ENCODE assay signal across 8 mouse cellular contexts in genomic region chr4:98243502-98243901, GRCm38 (mm10).
DNase-seq lines count a peak whose midpoint lies in the region; ATAC-seq lines count a peak whose summit lies in the region.

No protein-coding gene starts in this region.

- peak; percentile 73 for ATAC-seq in erythroid progenitor cell, adult 5-6 weeks (replicated peaks; ENCODE audit: low FRiP score, poor library complexity, severe bottlenecking)
- peak; percentile 91 for ATAC-seq in hindbrain, embryonic 13.5 days (ENCODE audit: low FRiP score)
- ATAC-seq in megakaryocyte, adult 5-6 weeks (ENCODE audit: poor library complexity, severe bottlenecking): peak; percentile 72

- peak overlapping the region; percentile 32 for H3K4me3 ChIP-seq in hindbrain, embryonic 13.5 days

- no peaks in the 10 kb centered on the region for H3K36me3 ChIP-seq in hindbrain, embryonic 13.5 days

- DNase-seq in CD8-positive naive resting alpha-beta T cell, adult 2 months (ENCODE audit: low read depth in 2 of 2, low spot score in 2 of 2): peak; percentile 39 to 56
- DNase-seq in brain, embryonic 18.5 days (ENCODE audit: low read depth, low spot score): peak; percentile 65
- DNase-seq in layer of hippocampus, postnatal 14 days (ENCODE audit: low spot score in 2 of 2): peak; percentile 53 to 61
- DNase-seq in spleen, adult 12 weeks (ENCODE audit: low spot score): peak; percentile 43
- DNase-seq in urinary bladder, postnatal 25 days (ENCODE audit: low spot score): no peak

- no peak overlapping the region for H3K9ac ChIP-seq in hindbrain, embryonic 13.5 days

- peak overlapping the region; percentile 57 for H3K4me2 ChIP-seq in hindbrain, embryonic 13.5 days

- H3K4me1 ChIP-seq in hindbrain, embryonic 13.5 days (replicated peaks): peaks cover 16% of the 10 kb centered on the region

- H3K27ac ChIP-seq in hindbrain, embryonic 13.5 days: 0 out of 2 replicates have a peak overlapping the region, but pooled peaks have one; percentile 18

- no peaks in the 10 kb centered on the region for H3K27me3 ChIP-seq in hindbrain, embryonic 13.5 days

- 3% methylated on average over 6 of the region's 6 CpGs for WGBS in hindbrain, embryonic 13.5 days

- no peaks in the 10 kb centered on the region for H3K9me3 ChIP-seq in hindbrain, embryonic 13.5 days
